Mouse (Mus musculus) heart, postnatal 0 days (tissue): Measurements from ENCODE around the gene Hif3a.

ENCODE experiments used
- CTCF ChIP-seq: IDR thresholded peaks from 2 replicates; pipeline ENCODE4 v1.5.1; 2016; ENCODE audit warnings: antibody characterized with exemption, control low read depth, low read depth
- EP300 ChIP-seq: IDR thresholded peaks from 2 replicates; pipeline ENCODE4 v1.6.1; 2016; ENCODE audit warnings: antibody characterized with exemption, low read depth

- TF ChIP-seq CTCF (peak; percentile 97), EP300 (no peak)
Observed at GRCm38 (mm10) chr7:17073904-17074615, 11.8 kb upstream of the Hif3a start, which contains the start of gene Psg16.
